Mouse (Mus musculus): ENCODE results near the gene Ano4. TPM values are rescaled to one million over a fixed set of nuclear protein-coding genes. Genes with fewer than 3 reads are reported as not detected.

Ano4 gene
- polyA plus RNA-seq, 1 experiment: not detected

DNA sequence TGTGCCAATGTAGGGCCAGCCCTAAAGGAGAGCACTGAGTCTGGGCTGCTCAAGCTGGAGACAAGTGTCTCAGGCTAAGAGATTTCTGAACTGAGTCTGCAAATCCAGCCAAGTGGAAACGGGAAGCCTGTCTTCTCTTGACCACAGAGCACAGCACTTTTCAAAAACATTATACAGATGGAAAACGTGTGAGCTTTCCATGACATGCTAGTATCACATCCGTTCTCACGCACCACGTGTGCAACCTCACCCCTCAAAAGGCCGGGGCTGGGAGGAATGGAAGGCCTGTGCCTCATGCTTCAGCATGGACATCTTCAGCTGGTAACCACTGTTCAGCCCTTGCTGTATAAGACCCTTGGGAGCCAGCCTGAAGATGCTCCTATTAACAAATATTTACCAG is 230.2 kb downstream of the Ano4 start:
- TF ChIP-seq FOSL1 (IDR thresholded peaks at IDR 0.05; ENCODE audit: insufficient read depth, low read length, poor library complexity, severe bottlenecking) (no peak), CEBPB (IDR thresholded peaks at IDR 0.05; ENCODE audit: low read depth) (no peak), MAX (IDR thresholded peaks at IDR 0.05) (no peak), MYOG (IDR thresholded peaks at IDR 0.05; ENCODE audit: control insufficient read depth, extremely low read depth, insufficient read length) (no peak), CTCF (IDR thresholded peaks at IDR 0.05; ENCODE audit: control insufficient read depth, insufficient read depth, insufficient read length) (no peak), USF1 (IDR thresholded peaks at IDR 0.05; ENCODE audit: low read depth) (no peak), MYOD1 (IDR thresholded peaks at IDR 0.05; ENCODE audit: control insufficient read depth, insufficient read length, low read depth) (no peak)

DNA sequence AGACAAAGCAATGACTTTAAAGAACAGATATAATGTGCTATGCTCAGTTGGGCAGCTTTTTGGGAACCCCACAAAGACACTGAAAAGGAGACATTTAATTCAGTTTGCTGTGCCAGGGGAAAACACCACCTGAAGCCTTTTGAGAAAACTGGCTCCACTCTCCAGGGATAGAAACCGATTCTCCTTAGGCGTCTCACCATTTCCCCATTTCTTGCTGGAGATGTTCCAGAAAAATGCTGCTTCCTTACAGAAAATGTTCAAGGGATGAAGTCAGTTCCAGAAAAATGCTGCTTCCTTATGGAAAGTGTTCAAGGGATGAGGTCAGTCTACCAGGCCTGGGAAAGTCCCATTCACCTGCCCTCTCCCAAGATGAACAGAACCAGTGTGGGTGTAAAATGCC is 233.1 kb downstream of the Ano4 start:
- no peak overlapping the region for H3K4me3 ChIP-seq (ENCODE audit: insufficient read depth, poor library complexity, severe bottlenecking)
- no peaks in the 10 kb centered on the region for H3K79me3 ChIP-seq (ENCODE audit: low read depth)
- H3ac ChIP-seq (ENCODE audit: control insufficient read depth, insufficient read length, low read depth): no peak overlapping the region
- H3K79me2 ChIP-seq (ENCODE audit: control insufficient read depth, insufficient read depth): no peaks in the 10 kb centered on the region
- H3K36me3 ChIP-seq (ENCODE audit: control insufficient read depth, insufficient read depth): no peaks in the 10 kb centered on the region
- TF ChIP-seq USF1 (IDR thresholded peaks at IDR 0.05; ENCODE audit: low read depth) (no peak), MAX (IDR thresholded peaks at IDR 0.05) (no peak), CEBPB (IDR thresholded peaks at IDR 0.05; ENCODE audit: low read depth) (no peak), MYOD1 (IDR thresholded peaks at IDR 0.05; ENCODE audit: control insufficient read depth, insufficient read length, low read depth) (no peak), CTCF (IDR thresholded peaks at IDR 0.05; ENCODE audit: control insufficient read depth, insufficient read depth, insufficient read length) (no peak), MYOG (IDR thresholded peaks at IDR 0.05; ENCODE audit: control insufficient read depth, extremely low read depth, insufficient read length) (no peak), FOSL1 (IDR thresholded peaks at IDR 0.05; ENCODE audit: insufficient read depth, low read length, poor library complexity, severe bottlenecking) (no peak)
- no peaks in the 10 kb centered on the region for H3K27me3 ChIP-seq (ENCODE audit: control insufficient read depth, insufficient read depth, insufficient read length)

More for the DNA sequence above, 230.2 kb downstream of the Ano4 start:
- H3K79me3 ChIP-seq (ENCODE audit: low read depth): no peaks in the 10 kb centered on the region
- no peak overlapping the region for H3ac ChIP-seq (ENCODE audit: control insufficient read depth, insufficient read length, low read depth)
- no peaks in the 10 kb centered on the region for H3K79me2 ChIP-seq (ENCODE audit: control insufficient read depth, insufficient read depth)
- H3K4me3 ChIP-seq (ENCODE audit: insufficient read depth, poor library complexity, severe bottlenecking): no peak overlapping the region
- no peaks in the 10 kb centered on the region for H3K27me3 ChIP-seq (ENCODE audit: control insufficient read depth, insufficient read depth, insufficient read length)
- no peaks in the 10 kb centered on the region for H3K36me3 ChIP-seq (ENCODE audit: control insufficient read depth, insufficient read depth)

DNA sequence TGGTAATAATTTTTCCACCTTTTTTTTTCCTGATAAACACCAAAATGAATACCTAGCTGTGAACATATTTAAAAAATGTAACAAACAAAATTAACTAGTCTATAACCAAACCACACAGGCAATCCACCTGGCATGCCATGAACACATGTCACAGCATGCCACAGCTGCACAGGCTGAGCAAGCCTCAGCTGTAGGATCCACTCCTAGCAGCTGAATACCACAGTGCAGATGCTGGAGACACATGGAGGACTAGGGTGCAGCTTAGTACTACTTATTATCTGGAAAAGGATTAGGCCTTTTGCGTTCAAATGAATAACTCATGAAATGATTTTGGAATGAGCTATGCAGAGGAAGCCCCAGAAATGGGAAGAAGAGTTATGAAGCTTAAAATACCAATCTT is 233.6 kb downstream of the Ano4 start:
- H3K4me3 ChIP-seq (ENCODE audit: insufficient read depth, poor library complexity, severe bottlenecking): no peak overlapping the region
- H3K79me3 ChIP-seq (ENCODE audit: low read depth): no peaks in the 10 kb centered on the region
- no peak for TF ChIP-seq CTCF (IDR thresholded peaks at IDR 0.05; ENCODE audit: control insufficient read depth, insufficient read depth, insufficient read length)
- no peak for TF ChIP-seq MYOD1 (IDR thresholded peaks at IDR 0.05; ENCODE audit: control insufficient read depth, insufficient read length, low read depth)
- no peak for TF ChIP-seq CEBPB (IDR thresholded peaks at IDR 0.05; ENCODE audit: low read depth)
- no peak for TF ChIP-seq MYOG (IDR thresholded peaks at IDR 0.05; ENCODE audit: control insufficient read depth, extremely low read depth, insufficient read length)
- no peak for TF ChIP-seq FOSL1 (IDR thresholded peaks at IDR 0.05; ENCODE audit: insufficient read depth, low read length, poor library complexity, severe bottlenecking)
- TF ChIP-seq MAX (IDR thresholded peaks at IDR 0.05): no peak
- no peak for TF ChIP-seq USF1 (IDR thresholded peaks at IDR 0.05; ENCODE audit: low read depth)
- no peaks in the 10 kb centered on the region for H3K27me3 ChIP-seq (ENCODE audit: control insufficient read depth, insufficient read depth, insufficient read length)
- no peaks in the 10 kb centered on the region for H3K36me3 ChIP-seq (ENCODE audit: control insufficient read depth, insufficient read depth)
- no peaks in the 10 kb centered on the region for H3K79me2 ChIP-seq (ENCODE audit: control insufficient read depth, insufficient read depth)
- H3ac ChIP-seq (ENCODE audit: control insufficient read depth, insufficient read length, low read depth): no peak overlapping the region

DNA sequence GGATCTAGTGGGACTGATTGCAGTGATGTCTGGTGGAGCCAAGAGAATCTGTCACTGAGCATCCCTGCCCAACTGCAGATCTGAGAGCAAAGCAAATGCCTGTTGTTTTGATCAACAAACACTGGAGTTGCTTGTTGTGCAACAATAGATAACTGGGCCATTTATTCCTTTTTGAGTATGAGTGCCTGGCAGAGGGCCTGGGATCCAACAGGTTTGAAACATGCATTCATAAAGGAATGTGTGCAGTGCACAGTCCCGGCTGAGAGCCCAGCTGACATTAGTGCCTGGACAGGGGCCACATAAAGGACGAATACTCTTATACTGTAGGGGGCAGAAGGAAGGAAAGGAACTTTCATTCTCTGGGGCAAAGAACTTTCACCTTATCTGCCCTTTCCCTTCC is 241.0 kb downstream of the Ano4 start:
- no peaks in the 10 kb centered on the region for H3K36me3 ChIP-seq (ENCODE audit: control insufficient read depth, insufficient read depth)
- H3K79me3 ChIP-seq (ENCODE audit: low read depth): no peaks in the 10 kb centered on the region
- no peaks in the 10 kb centered on the region for H3K27me3 ChIP-seq (ENCODE audit: control insufficient read depth, insufficient read depth, insufficient read length)
- H3ac ChIP-seq (ENCODE audit: control insufficient read depth, insufficient read length, low read depth): no peak overlapping the region
- H3K4me3 ChIP-seq (ENCODE audit: insufficient read depth, poor library complexity, severe bottlenecking): no peak overlapping the region
- no peaks in the 10 kb centered on the region for H3K79me2 ChIP-seq (ENCODE audit: control insufficient read depth, insufficient read depth)
- TF ChIP-seq CEBPB (IDR thresholded peaks at IDR 0.05; ENCODE audit: low read depth): no peak
- no peak for TF ChIP-seq MAX (IDR thresholded peaks at IDR 0.05)
- TF ChIP-seq MYOD1 (IDR thresholded peaks at IDR 0.05; ENCODE audit: control insufficient read depth, insufficient read length, low read depth): no peak
- TF ChIP-seq FOSL1 (IDR thresholded peaks at IDR 0.05; ENCODE audit: insufficient read depth, low read length, poor library complexity, severe bottlenecking): no peak
- TF ChIP-seq CTCF (IDR thresholded peaks at IDR 0.05; ENCODE audit: control insufficient read depth, insufficient read depth, insufficient read length): no peak
- TF ChIP-seq MYOG (IDR thresholded peaks at IDR 0.05; ENCODE audit: control insufficient read depth, extremely low read depth, insufficient read length): no peak
- TF ChIP-seq USF1 (IDR thresholded peaks at IDR 0.05; ENCODE audit: low read depth): no peak

DNA sequence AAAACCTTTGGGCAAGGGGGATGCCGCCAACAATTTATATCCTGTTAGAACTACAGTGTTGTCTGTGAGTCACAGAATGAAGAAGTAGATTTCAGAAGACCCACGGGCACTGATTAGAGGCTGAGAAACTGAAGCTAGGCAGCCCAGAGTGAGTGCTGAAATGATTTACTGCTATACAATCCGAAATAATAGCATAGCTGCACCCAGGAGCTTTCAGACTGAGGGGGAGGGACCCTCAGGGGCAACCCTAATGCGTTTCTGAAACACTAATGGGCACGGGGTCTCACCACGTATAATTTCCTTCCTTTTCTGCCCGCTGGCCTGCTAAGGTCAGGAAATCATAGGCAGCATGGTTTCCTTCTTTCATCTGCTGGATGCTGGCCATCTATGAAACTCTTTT is 242.5 kb downstream of the Ano4 start:
- Histone ChIP-seq H3K79me2 (ENCODE audit: control insufficient read depth, insufficient read depth) (no peaks in the 10 kb centered on the region), H3K27me3 (ENCODE audit: control insufficient read depth, insufficient read depth, insufficient read length) (no peaks in the 10 kb centered on the region), H3K79me3 (ENCODE audit: low read depth) (no peaks in the 10 kb centered on the region), H3K36me3 (ENCODE audit: control insufficient read depth, insufficient read depth) (no peaks in the 10 kb centered on the region), H3K4me3 (ENCODE audit: insufficient read depth, poor library complexity, severe bottlenecking) (no peak overlapping the region), H3ac (ENCODE audit: control insufficient read depth, insufficient read length, low read depth) (no peak overlapping the region)
- TF ChIP-seq MAX (IDR thresholded peaks at IDR 0.05): no peak
- no peak for TF ChIP-seq MYOG (IDR thresholded peaks at IDR 0.05; ENCODE audit: control insufficient read depth, extremely low read depth, insufficient read length)
- TF ChIP-seq MYOD1 (IDR thresholded peaks at IDR 0.05; ENCODE audit: control insufficient read depth, insufficient read length, low read depth): no peak
- no peak for TF ChIP-seq CEBPB (IDR thresholded peaks at IDR 0.05; ENCODE audit: low read depth)
- TF ChIP-seq USF1 (IDR thresholded peaks at IDR 0.05; ENCODE audit: low read depth): no peak
- TF ChIP-seq CTCF (IDR thresholded peaks at IDR 0.05; ENCODE audit: control insufficient read depth, insufficient read depth, insufficient read length): no peak
- no peak for TF ChIP-seq FOSL1 (IDR thresholded peaks at IDR 0.05; ENCODE audit: insufficient read depth, low read length, poor library complexity, severe bottlenecking)

DNA sequence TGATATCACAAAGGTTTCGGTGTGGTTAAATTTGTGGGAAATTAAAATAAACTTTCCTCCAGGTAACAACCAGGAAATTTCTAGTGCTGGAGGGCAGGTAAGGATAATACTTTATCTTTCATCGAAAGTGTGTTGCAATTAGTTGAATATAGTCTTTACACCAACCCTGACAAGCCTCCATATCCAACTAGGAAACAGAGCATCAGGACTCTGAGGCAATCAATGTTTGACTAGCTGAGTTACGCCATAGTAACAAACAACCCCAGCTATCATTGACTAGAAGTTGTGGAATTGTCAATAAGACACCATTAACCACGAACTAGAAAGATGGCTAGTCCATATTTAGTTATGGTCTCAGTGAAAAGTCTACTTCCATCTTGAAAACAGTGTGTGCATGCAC is 246.4 kb downstream of the Ano4 start:
- H3ac ChIP-seq (ENCODE audit: control insufficient read depth, insufficient read length, low read depth): no peak overlapping the region
- H3K79me2 ChIP-seq (ENCODE audit: control insufficient read depth, insufficient read depth): no peaks in the 10 kb centered on the region
- H3K4me3 ChIP-seq (ENCODE audit: insufficient read depth, poor library complexity, severe bottlenecking): no peak overlapping the region
- no peaks in the 10 kb centered on the region for H3K79me3 ChIP-seq (ENCODE audit: low read depth)
- H3K27me3 ChIP-seq (ENCODE audit: control insufficient read depth, insufficient read depth, insufficient read length): no peaks in the 10 kb centered on the region
- TF ChIP-seq MAX (IDR thresholded peaks at IDR 0.05) (no peak), CEBPB (IDR thresholded peaks at IDR 0.05; ENCODE audit: low read depth) (no peak), FOSL1 (IDR thresholded peaks at IDR 0.05; ENCODE audit: insufficient read depth, low read length, poor library complexity, severe bottlenecking) (no peak), CTCF (IDR thresholded peaks at IDR 0.05; ENCODE audit: control insufficient read depth, insufficient read depth, insufficient read length) (no peak), USF1 (IDR thresholded peaks at IDR 0.05; ENCODE audit: low read depth) (no peak), MYOG (IDR thresholded peaks at IDR 0.05; ENCODE audit: control insufficient read depth, extremely low read depth, insufficient read length) (no peak), MYOD1 (IDR thresholded peaks at IDR 0.05; ENCODE audit: control insufficient read depth, insufficient read length, low read depth) (no peak)
- H3K36me3 ChIP-seq (ENCODE audit: control insufficient read depth, insufficient read depth): no peaks in the 10 kb centered on the region
